Mouse (Mus musculus): Measurements from ENCODE around the gene Kcnh1.

DNA sequence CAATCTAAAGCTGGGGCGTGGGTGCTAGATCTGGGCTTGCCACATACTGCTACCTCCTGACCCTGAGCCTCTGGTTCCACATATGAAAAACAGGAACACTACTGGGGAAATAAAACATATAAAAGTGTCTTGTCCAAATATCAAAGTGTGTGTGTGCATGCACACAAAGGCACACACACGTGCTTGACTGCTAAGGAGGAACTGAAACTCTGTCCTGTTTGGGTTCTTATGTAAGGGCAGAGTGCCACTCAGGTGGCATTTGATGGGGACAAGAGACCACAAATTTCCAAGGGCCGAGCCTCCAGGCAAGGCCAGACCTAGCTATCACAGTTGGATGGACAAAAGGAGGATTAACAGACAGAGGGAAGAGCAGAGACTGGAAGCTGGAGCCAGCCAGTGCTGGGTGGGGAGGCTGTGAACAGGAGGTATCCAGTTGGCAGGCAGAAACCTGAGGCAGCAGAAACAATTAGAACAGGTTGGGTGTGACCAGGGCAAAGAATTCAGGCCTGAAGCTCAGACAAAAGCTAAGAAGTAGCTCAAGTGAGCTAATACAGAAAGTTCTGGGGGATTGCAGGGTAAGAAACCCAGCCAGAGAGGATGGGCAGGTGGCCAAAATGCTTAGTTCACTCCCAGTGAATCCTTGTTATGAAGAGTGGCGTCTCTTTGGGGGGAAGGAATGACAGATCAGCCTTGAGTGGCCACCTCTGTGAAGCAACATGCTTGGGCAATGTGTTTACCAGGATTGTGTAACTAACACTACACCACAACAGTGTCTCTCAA, 259.2 kb downstream of the Kcnh1 start:
- TF ChIP-seq CTCF (IDR thresholded peaks at IDR 0.05; ENCODE audit: low read depth) (no peak), EP300 (IDR thresholded peaks at IDR 0.05; ENCODE audit: low read depth) (no peak)

Data from heart, postnatal 0 days (tissue).